Mouse (Mus musculus) heart, postnatal 36 days (tissue): ENCODE results near the gene Nupr1l. TPM values are rescaled to one million over a fixed set of nuclear protein-coding genes. Genes with fewer than 3 reads are reported as not detected.
"Not testable (repeated sequence)": the region's sequence is repeated elsewhere in the genome, so short reads cannot be mapped to it uniquely, and the experiment has no call there.

Source experiments
- DNase-seq, 2 experiments: peaks; one replicate each; pipeline ENCODE4 v3.0.0; 2021 to 2022
- intact Hi-C: fragments of 180-260 bp; cut with DNase I; formaldehyde crosslinking; loops from one replicate; pipeline ENCODE4 v1.15.1; 2025
- total RNA-seq, 2 experiments: library from RNA; stranded (reverse); gene quantifications; 2 replicates each; pipeline ENCODE4 v1.2.3; 2021

Nupr1l gene
- total RNA-seq, 2 experiments from 2014 or later: 0.58 to 0.98 TPM

- DNase-seq: peak; percentile 7
- intact Hi-C loops: no loop called here
Measured at GRCm38 (mm10) chr5:129914024-129914423, 5.7 kb downstream of the Nupr1l start.

- intact Hi-C loops, DNase-seq: not testable (repeated sequence)
Measured at GRCm38 (mm10) chr5:129915491-129915890, 7.2 kb downstream of the Nupr1l start.

GRCm38 (mm10) chr5:129918065-129918651, 9.8 kb downstream of the Nupr1l start:
- intact Hi-C loops: no loop called here
- DNase-seq: no peak

GRCm38 (mm10) chr5:129918752-129919151, 10.4 kb downstream of the Nupr1l start:
- DNase-seq: no peak
- intact Hi-C loops: no loop called here

GRCm38 (mm10) chr5:129919320-129919719, 11.0 kb downstream of the Nupr1l start:
- no peak for DNase-seq
- intact Hi-C loops: no loop called here

GRCm38 (mm10) chr5:129921972-129922371, 13.6 kb downstream of the Nupr1l start:
- intact Hi-C loops: no loop called here
- DNase-seq: no peak

- no peak for DNase-seq
- intact Hi-C loops: no loop called here
Measured at GRCm38 (mm10) chr5:129924820-129925452, 16.6 kb downstream of the Nupr1l start.

GRCm38 (mm10) chr5:129925933-129926332, 17.6 kb downstream of the Nupr1l start:
- no peak for DNase-seq
- intact Hi-C loops: no loop called here

GRCm38 (mm10) chr5:129929924-129930855, 21.9 kb downstream of the Nupr1l start:
- DNase-seq: no peak
- intact Hi-C loops: no loop called here

GRCm38 (mm10) chr5:129936941-129937340, 28.6 kb downstream of the Nupr1l start:
- intact Hi-C loops: no loop called here

GRCm38 (mm10) chr5:129940281-129940680, 31.9 kb downstream of the Nupr1l start:
- intact Hi-C loops: loop anchor here (2.0 to 5.0 kb wide), 2 partner anchors 31 to 232 kb away; partner anchors contain the start of genes Nupr1l and Rabgef1

More at GRCm38 (mm10) chr5:129936941-129937340, 28.6 kb downstream of the Nupr1l start:
- DNase-seq: no peak

GRCm38 (mm10) chr5:129940736-129941494, 32.6 kb downstream of the Nupr1l start:
- no peak for DNase-seq
- intact Hi-C loops: loop anchor here (2.0 to 5.0 kb wide), 2 partner anchors 32 to 231 kb away; partner anchors contain the start of genes Nupr1l and Rabgef1

More at GRCm38 (mm10) chr5:129940281-129940680, 31.9 kb downstream of the Nupr1l start:
- DNase-seq: no peak

GRCm38 (mm10) chr5:129941495-129942045, 33.2 kb downstream of the Nupr1l start, which contains the start of gene Vkorc1l1:
TSS of gene Vkorc1l1 (plus strand) at chr5:129941970.
- peak; percentile 98 to 99 for DNase-seq
- intact Hi-C loops: loop anchor here (2.0 to 5.0 kb wide), 2 partner anchors 33 to 231 kb away; partner anchors contain the start of genes Nupr1l and Rabgef1

- peak; percentile 16 to 49 for DNase-seq
- intact Hi-C loops: loop anchor here (5.0 kb wide), 1 partner anchor 230 kb away; the partner anchor contains the start of gene Rabgef1
Measured at GRCm38 (mm10) chr5:129942073-129942939, 34.0 kb downstream of the Nupr1l start.

- intact Hi-C loops: loop anchor here (5.0 kb wide), 1 partner anchor 229 kb away; the partner anchor contains the start of gene Rabgef1
Measured at GRCm38 (mm10) chr5:129943402-129943801, 35.1 kb downstream of the Nupr1l start.

GRCm38 (mm10) chr5:129947528-129948033, 39.2 kb downstream of the Nupr1l start:
- no peak for DNase-seq
- intact Hi-C loops: no loop called here

More at GRCm38 (mm10) chr5:129943402-129943801, 35.1 kb downstream of the Nupr1l start:
- DNase-seq: no peak

- intact Hi-C loops: no loop called here
- no peak for DNase-seq
Measured at GRCm38 (mm10) chr5:129952143-129952542, 43.8 kb downstream of the Nupr1l start.
